Comparison of ENCODE assay signal across 9 mouse cellular contexts in the genomic region with DNA sequence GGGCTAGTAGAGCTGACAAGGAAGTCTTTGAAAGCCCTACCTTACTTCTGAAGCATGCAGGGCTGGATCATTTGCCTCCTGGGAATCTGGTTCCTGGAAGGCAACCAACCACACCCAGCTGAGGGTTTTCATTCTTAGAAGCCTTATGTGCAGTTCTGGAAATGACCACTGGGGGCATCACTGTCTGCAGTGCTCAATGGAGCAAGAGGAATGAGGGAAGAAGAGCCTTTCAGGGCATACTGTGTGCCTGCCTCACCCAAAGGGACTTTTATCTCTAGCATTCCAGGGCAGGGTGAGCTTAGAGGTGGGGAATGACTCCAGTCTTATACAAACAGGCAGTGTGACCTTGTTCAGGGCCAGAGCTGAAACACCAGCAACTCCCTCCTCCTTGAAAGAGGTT. TPM values are rescaled to one million over a fixed set of nuclear protein-coding genes. Genes with fewer than 3 reads are reported as not detected.
DNase-seq lines count a peak whose midpoint lies in the region; ATAC-seq and TF ChIP-seq lines count a peak whose summit lies in the region.
"Had no signal": no experiment of that assay in that cellular context is flagged by ENCODE, and none has a peak within 500 bp of the region (broad histone marks: within the 10 kb centered on the region; RNA-seq: fewer than 3 reads in every experiment).

No protein-coding gene starts in this region.

- no peaks in the 10 kb centered on the region for H3K4me1 ChIP-seq in midbrain, embryonic 14.5 days (ENCODE audit: control insufficient read depth, insufficient read depth, low read length)
- H3K4me1 ChIP-seq in midbrain, embryonic 15.5 days = no peaks in the 10 kb centered on the region
- no peaks in the 10 kb centered on the region for H3K4me1 ChIP-seq in hindbrain, postnatal 0 days (ENCODE audit: insufficient read depth, low read length)
- H3K4me1 ChIP-seq in limb, embryonic 10.5 days = no peaks in the 10 kb centered on the region

- no peak overlapping the region for H3K27ac ChIP-seq in midbrain, embryonic 14.5 days (replicated peaks; ENCODE audit: low read depth, low read length)
- H3K27ac ChIP-seq in midbrain, embryonic 15.5 days = no peak overlapping the region
- H3K27ac ChIP-seq in hindbrain, postnatal 0 days = no peak overlapping the region
- H3K27ac ChIP-seq in limb, embryonic 10.5 days = no peak overlapping the region

- no peak for ATAC-seq in midbrain, embryonic 14.5 days (ENCODE audit: low FRiP score, low TSS enrichment)
- no peak for ATAC-seq in midbrain, embryonic 15.5 days (replicated peaks)
- no peak for ATAC-seq in hindbrain, postnatal 0 days

- H3K4me2 ChIP-seq in midbrain, embryonic 14.5 days (ENCODE audit: low read length) = no peak overlapping the region
- H3K4me2 ChIP-seq in midbrain, embryonic 15.5 days = no peak overlapping the region
- no peak overlapping the region for H3K4me2 ChIP-seq in hindbrain, postnatal 0 days (ENCODE audit: low read depth, low read length)

- peak; percentile 87 for TF ChIP-seq CTCF in hindbrain, postnatal 0 days (IDR thresholded peaks at IDR 0.05; ENCODE audit: low read depth)

- peak; percentile 80 for DNase-seq in midbrain, embryonic 14.5 days
- DNase-seq in adrenal gland, adult 18-20 months (ENCODE audit: low spot score in 2 of 2) = peak; percentile 61 to 73
- peak; percentile 77 for DNase-seq in embryo, embryonic 11 days
- DNase-seq in hindbrain, postnatal 0 days (ENCODE audit: low spot score) = peak; percentile 79
- DNase-seq in limb, embryonic 10.5 days (ENCODE audit: low spot score) = peak; percentile 69
- peak; percentile 50 for DNase-seq in ovary, postnatal 36 days (ENCODE audit: low spot score)
- DNase-seq in urinary bladder, postnatal 25 days (ENCODE audit: low spot score) = peak; percentile 72

- H3K4me3 ChIP-seq in midbrain, embryonic 14.5 days (replicated peaks; ENCODE audit: low read depth, low read length) = no peak overlapping the region
- H3K4me3 ChIP-seq in midbrain, embryonic 15.5 days = no peak overlapping the region
- H3K4me3 ChIP-seq in hindbrain, postnatal 0 days (ENCODE audit: low read length) = no peak overlapping the region
- no peak overlapping the region for H3K4me3 ChIP-seq in limb, embryonic 10.5 days

- no peaks in the 10 kb centered on the region for H3K27me3 ChIP-seq in midbrain, embryonic 14.5 days (ENCODE audit: control insufficient read depth, insufficient read depth, low read length)
- no peaks in the 10 kb centered on the region for H3K27me3 ChIP-seq in midbrain, embryonic 15.5 days (replicated peaks)
- H3K27me3 ChIP-seq in hindbrain, postnatal 0 days (ENCODE audit: insufficient read depth, low read length) = no peaks in the 10 kb centered on the region
- no peaks in the 10 kb centered on the region for H3K27me3 ChIP-seq in limb, embryonic 10.5 days (ENCODE audit: low read depth, poor library complexity, severe bottlenecking)

- H3K9ac ChIP-seq in midbrain, embryonic 14.5 days (replicated peaks; ENCODE audit: low read length) = no peak overlapping the region
- H3K9ac ChIP-seq in midbrain, embryonic 15.5 days = no peak overlapping the region
- H3K9ac ChIP-seq in hindbrain, postnatal 0 days (replicated peaks; ENCODE audit: low read length) = no peak overlapping the region

- no peaks in the 10 kb centered on the region for H3K9me3 ChIP-seq in midbrain, embryonic 14.5 days (ENCODE audit: control insufficient read depth, low read length)
- H3K9me3 ChIP-seq in midbrain, embryonic 15.5 days = no peaks in the 10 kb centered on the region
- no peaks in the 10 kb centered on the region for H3K9me3 ChIP-seq in hindbrain, postnatal 0 days (ENCODE audit: low read length)
- no peaks in the 10 kb centered on the region for H3K9me3 ChIP-seq in limb, embryonic 10.5 days (replicated peaks)

- no peaks in the 10 kb centered on the region for H3K36me3 ChIP-seq in midbrain, embryonic 14.5 days (ENCODE audit: control insufficient read depth, insufficient read depth, low read length)
- H3K36me3 ChIP-seq in midbrain, embryonic 15.5 days (replicated peaks) = no peaks in the 10 kb centered on the region
- H3K36me3 ChIP-seq in hindbrain, postnatal 0 days (ENCODE audit: insufficient read depth, low read length) = no peaks in the 10 kb centered on the region
- H3K36me3 ChIP-seq in limb, embryonic 10.5 days = no peaks in the 10 kb centered on the region

RNA-seq across cellular contexts. Expression of gene Obp2a, which starts 5.2 kb away (rescaled TPM):
- polyA plus RNA-seq in midbrain, embryonic 14.5 days (2014; fragmentation: Nextera tagmentation; extraction: Ambion mirVana) = not detected in 2 replicates
- polyA plus RNA-seq in midbrain, embryonic 15.5 days (2015; fragmentation: Nextera tagmentation; extraction: Ambion mirVana) = not detected in 2 replicates
- 10 to 100 TPM in 1 of 2 experiments, not detected in 1; 67.0 TPM for total RNA-seq in adrenal gland, adult 18-20 months (2021)
- total RNA-seq in hindbrain, postnatal 0 days (2014; rRNA removed) = not detected in 2 replicates
- not detected in 2 replicates for polyA plus RNA-seq in hindbrain, postnatal 0 days (2015; fragmentation: Nextera tagmentation; extraction: Ambion mirVana)
- not detected in 2 replicates for polyA plus RNA-seq in limb, embryonic 10.5 days (2016; fragmentation: Nextera tagmentation; extraction: Ambion mirVana)
- polyA plus RNA-seq: heart, embryonic 14.5 days had no signal

RNA-seq across cellular contexts. Expression of gene Bmyc, which starts 11.9 kb away (rescaled TPM):
- 114 and 151 TPM in 2 replicates for polyA plus RNA-seq in midbrain, embryonic 14.5 days (2014; fragmentation: Nextera tagmentation; extraction: Ambion mirVana)
- polyA plus RNA-seq in midbrain, embryonic 15.5 days (2015; fragmentation: Nextera tagmentation; extraction: Ambion mirVana) = 139 and 143 TPM in 2 replicates
- 10 to 100 TPM; 36.0 to 42.9 TPM for total RNA-seq in adrenal gland, adult 18-20 months (2021)
- total RNA-seq in hindbrain, postnatal 0 days (2014; rRNA removed) = 90.3 and 92.6 TPM in 2 replicates
- 206 and 219 TPM in 2 replicates for polyA plus RNA-seq in hindbrain, postnatal 0 days (2015; fragmentation: Nextera tagmentation; extraction: Ambion mirVana)
- polyA plus RNA-seq in limb, embryonic 10.5 days (2016; fragmentation: Nextera tagmentation; extraction: Ambion mirVana) = 73.4 and 77.5 TPM in 2 replicates

RNA-seq across cellular contexts. Expression of gene Lcn10, which starts 12.1 kb away (rescaled TPM):
- polyA plus RNA-seq in midbrain, embryonic 14.5 days (2014; fragmentation: Nextera tagmentation; extraction: Ambion mirVana) = not detected in 2 replicates
- not detected in 2 replicates for polyA plus RNA-seq in midbrain, embryonic 15.5 days (2015; fragmentation: Nextera tagmentation; extraction: Ambion mirVana)
- not detected for total RNA-seq in adrenal gland, adult 18-20 months (2021)
- not detected in 2 replicates for total RNA-seq in hindbrain, postnatal 0 days (2014; rRNA removed)
- polyA plus RNA-seq in hindbrain, postnatal 0 days (2015; fragmentation: Nextera tagmentation; extraction: Ambion mirVana) = not detected in 2 replicates
- not detected in 2 replicates for polyA plus RNA-seq in limb, embryonic 10.5 days (2016; fragmentation: Nextera tagmentation; extraction: Ambion mirVana)
- polyA plus RNA-seq: heart, embryonic 14.5 days had no signal

RNA-seq across cellular contexts. Expression of gene Lcn6, which starts 18.0 kb away (rescaled TPM):
- not detected in 2 replicates for polyA plus RNA-seq in midbrain, embryonic 14.5 days (2014; fragmentation: Nextera tagmentation; extraction: Ambion mirVana)
- polyA plus RNA-seq in midbrain, embryonic 15.5 days (2015; fragmentation: Nextera tagmentation; extraction: Ambion mirVana) = not detected in 2 replicates
- not detected for total RNA-seq in adrenal gland, adult 18-20 months (2021)
- not detected in 2 replicates for total RNA-seq in hindbrain, postnatal 0 days (2014; rRNA removed)
- not detected in 2 replicates for polyA plus RNA-seq in hindbrain, postnatal 0 days (2015; fragmentation: Nextera tagmentation; extraction: Ambion mirVana)
- polyA plus RNA-seq in limb, embryonic 10.5 days (2016; fragmentation: Nextera tagmentation; extraction: Ambion mirVana) = not detected in 2 replicates
- polyA plus RNA-seq: heart, embryonic 14.5 days had no signal

RNA-seq across cellular contexts. Expression of gene Lcn5, which starts 36.9 kb away (rescaled TPM):
- polyA plus RNA-seq in midbrain, embryonic 14.5 days (2014; fragmentation: Nextera tagmentation; extraction: Ambion mirVana) = not detected in 2 replicates
- polyA plus RNA-seq in midbrain, embryonic 15.5 days (2015; fragmentation: Nextera tagmentation; extraction: Ambion mirVana) = not detected in 2 replicates
- not detected for total RNA-seq in adrenal gland, adult 18-20 months (2021)
- total RNA-seq in hindbrain, postnatal 0 days (2014; rRNA removed) = not detected in 2 replicates
- polyA plus RNA-seq in hindbrain, postnatal 0 days (2015; fragmentation: Nextera tagmentation; extraction: Ambion mirVana) = not detected in 2 replicates
- polyA plus RNA-seq in limb, embryonic 10.5 days (2016; fragmentation: Nextera tagmentation; extraction: Ambion mirVana) = not detected in 2 replicates
- polyA plus RNA-seq: heart, embryonic 14.5 days had no signal
